Mouse (Mus musculus): ENCODE measurements around the gene Ttyh1.

DNA sequence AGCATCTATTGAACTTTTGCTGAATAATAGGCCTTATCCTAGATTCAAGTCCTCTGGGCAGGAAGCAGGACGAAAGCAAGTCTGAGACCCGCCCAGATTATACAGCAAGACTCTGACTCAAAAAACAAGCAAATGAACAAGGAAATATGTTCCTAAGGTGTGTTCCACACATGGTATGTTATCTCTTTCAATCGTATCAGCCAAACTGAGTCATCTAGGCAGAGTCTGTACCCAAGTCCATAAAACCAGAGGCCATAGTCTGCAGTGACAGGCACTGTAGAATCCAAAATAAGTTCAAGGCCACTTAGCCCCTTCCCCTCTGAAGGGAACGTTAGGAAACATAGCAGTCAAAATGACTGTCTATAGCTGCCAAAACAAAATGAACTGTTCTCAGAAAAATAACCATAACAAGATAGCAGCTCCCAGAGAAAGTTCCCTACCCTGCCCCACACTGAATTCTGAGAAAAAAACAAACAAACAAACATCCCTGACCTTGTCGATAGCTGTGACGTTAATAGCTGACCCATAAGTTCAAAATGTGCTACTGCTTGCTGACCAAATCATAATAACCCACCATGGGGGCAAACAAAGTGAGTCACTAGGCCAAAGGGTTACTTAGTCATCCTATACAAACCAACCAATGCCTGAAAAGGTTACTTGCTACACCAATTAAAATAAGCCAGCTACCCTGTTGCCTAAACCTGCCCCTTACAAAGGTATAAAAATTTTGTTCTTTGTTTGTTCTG lies 51.2 kb downstream of the Ttyh1 start:
- no peak for TF ChIP-seq CHD2 (IDR thresholded peaks at IDR 0.05; ENCODE audit: low read depth, low read length)
- TF ChIP-seq ZC3H11A (IDR thresholded peaks at IDR 0.05; ENCODE audit: borderline replicate concordance, low read depth, low read length) = no peak
- TF ChIP-seq MAFK (IDR thresholded peaks at IDR 0.05; ENCODE audit: insufficient read depth, low read depth, low read length) = no peak
- no peak for TF ChIP-seq ZNF384 (IDR thresholded peaks at IDR 0.05; ENCODE audit: low read depth, low read length)
- TF ChIP-seq HCFC1 (IDR thresholded peaks at IDR 0.05; ENCODE audit: borderline replicate concordance, insufficient read depth, low read length) = no peak

Measured in ES-E14 (cell line).